Mouse (Mus musculus) 416B (cell line): Measurements from ENCODE around the gene Ikbke.

Source experiments
- DNase-seq: peaks from one replicate; pipeline ENCODE4 v3.0.0; 2011; ENCODE audit warnings: low read depth

The Ikbke gene

DNA sequence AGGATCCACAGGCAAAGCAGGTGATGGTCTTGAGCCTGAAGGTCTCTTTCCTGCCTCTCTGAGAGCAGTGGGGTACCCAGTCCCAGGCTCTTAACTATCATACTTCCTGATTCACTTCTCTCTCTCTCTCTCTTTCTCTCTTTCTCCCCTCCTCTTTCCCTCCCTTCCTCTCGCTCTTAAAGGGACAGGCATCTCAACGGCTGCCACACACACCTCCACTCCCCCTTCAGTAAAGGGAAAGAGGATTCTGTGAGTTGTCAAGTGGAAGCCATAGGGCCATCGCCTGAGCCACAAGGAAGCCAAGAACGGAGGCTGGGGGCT lies at the start of gene Ikbke:
Gene Ikbke, minus strand, starts transcription at position 151 of the 321 bp plus-strand sequence.
- DNase-seq: peak; percentile 29

- DNase-seq: peak; percentile 46
Measured at GRCm38 (mm10) chr1:131329093-131329492, 49.7 kb upstream of the Ikbke start.

- no peak for DNase-seq
Measured at GRCm38 (mm10) chr1:131327167-131327566, 47.8 kb upstream of the Ikbke start.

- DNase-seq: no peak
Measured at GRCm38 (mm10) chr1:131324816-131325463, 45.5 kb upstream of the Ikbke start.

DNA sequence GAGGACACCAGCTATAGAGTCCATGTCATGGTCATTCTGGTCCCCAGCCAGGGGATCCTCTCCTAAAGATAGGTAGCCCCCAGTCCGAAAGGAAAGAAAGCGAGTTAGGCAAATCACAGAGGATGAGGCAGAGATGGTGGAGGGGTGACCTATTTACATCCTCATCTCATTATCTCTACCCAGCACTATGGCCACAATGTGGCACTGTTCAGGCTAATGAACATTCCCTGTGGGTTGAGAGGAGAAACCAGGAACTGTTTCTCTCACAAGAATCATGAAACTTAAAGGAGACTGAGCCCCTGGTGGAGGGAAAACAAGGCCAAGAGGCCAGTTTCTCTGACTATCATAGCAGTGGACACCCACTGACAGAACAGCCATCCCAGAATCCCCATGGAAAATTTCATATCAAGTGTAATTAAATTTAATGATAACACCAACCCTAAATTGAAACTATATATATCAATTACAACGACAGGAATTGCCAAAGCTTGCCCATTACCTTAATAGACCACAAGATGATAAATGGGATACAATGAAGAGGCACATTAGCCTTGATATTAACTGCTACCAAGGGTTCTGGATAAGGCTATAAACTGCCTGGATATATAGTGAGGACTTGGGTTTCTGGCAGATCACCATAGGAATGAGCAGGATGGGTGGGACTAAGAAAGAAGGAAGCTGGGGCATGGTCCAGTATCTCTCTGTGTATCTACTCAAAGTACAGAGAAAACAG lies 40.4 kb upstream of the Ikbke start:
- no peak for DNase-seq

GRCm38 (mm10) chr1:131318397-131318796 lies 39.0 kb upstream of the Ikbke start:
- DNase-seq: peak; percentile 95

GRCm38 (mm10) chr1:131317625-131318024 lies 38.2 kb upstream of the Ikbke start:
- no peak for DNase-seq

GRCm38 (mm10) chr1:131311284-131311683 lies 31.9 kb upstream of the Ikbke start:
- DNase-seq: no peak

DNA sequence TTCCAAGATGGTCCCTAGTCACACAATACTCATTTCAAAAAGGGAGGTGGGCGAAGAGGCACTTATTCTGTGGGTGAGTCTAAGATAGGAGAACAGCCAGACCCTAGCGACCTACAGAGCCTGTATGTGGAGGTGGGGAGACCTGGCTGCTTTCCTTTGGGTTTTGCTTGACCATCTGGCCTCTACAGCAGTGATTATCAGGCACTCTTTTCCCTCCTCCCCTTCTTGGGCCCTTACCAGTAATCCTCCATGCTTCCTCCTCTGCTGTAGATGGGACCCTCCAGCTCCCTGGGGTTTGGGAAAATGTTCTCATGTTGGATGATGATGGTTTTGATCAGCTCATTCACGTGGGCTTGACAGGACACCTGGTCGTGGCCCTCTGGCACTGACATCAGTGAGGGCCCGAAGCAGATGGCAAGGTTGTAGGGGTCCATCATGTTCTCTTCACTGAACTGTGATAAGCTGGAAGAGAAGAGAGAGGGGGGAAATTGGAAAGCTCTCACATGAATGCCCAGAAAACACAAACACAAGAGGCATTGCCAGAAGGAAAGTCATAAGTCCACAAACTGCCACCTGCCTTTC lies 30.9 kb upstream of the Ikbke start:
- DNase-seq: no peak

GRCm38 (mm10) chr1:131300750-131301149 lies 21.3 kb upstream of the Ikbke start:
- DNase-seq: no peak

- no peak for DNase-seq
Measured at GRCm38 (mm10) chr1:131299788-131300187, 20.4 kb upstream of the Ikbke start.

DNA sequence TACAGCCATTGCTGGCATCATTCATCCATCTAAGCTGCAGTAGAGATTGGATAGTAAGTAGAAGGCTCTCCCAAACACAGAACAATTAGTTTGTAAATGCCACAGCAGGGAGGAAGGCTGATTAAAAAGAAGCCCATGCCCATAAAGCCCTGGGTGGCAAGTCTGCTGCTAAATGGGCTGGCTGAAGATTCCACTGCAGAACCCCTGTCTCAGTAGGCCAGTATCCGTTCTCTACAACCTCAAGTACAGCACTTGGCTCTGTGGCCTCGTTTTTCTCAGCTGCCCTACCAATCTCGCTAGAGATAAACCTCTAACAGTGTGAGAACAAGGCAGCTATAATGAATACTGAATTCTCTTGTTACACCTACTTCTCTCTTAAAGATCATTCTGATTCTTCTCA lies 19.8 kb upstream of the Ikbke start:
- DNase-seq: no peak

DNA sequence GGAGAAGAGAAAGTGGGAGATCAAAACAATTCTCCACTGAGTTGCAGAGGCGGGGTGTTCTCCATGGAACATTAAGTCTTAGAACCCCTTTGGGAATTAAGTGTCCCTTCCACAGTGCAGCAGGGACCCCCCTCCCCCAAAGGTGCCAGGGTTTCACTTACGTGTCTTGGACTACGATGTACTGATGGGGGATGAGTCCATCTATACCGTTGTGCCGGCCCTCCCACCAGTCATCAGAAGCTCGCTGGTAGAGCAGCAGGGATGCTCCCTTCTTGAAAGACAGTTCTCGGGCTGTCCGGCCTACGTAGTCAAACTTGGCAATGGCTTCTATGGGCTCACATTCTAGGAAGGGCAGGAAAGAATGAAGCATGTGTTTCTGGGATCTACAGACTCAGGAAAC lies 18.8 kb upstream of the Ikbke start:
- DNase-seq: no peak

DNA sequence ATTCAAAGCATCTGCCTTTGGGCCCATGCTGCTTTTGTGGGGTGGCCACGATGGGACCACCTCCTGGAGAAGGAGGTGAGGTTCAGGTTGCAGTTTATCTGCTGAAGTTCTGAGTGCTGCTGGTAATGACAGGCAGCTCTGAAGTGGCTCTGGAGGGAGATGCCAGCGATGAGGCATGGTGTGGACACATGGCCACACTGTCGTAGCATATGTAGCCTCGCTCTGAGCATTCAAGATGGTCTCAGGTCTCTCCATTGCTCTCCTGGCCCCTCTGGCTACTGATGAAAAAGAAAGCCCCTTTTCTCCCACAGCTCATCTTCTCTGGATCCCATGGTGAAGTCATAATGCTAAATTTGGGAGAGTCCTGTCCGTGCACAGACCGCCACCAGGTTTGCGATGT lies 17.3 kb upstream of the Ikbke start:
- DNase-seq: no peak

DNA sequence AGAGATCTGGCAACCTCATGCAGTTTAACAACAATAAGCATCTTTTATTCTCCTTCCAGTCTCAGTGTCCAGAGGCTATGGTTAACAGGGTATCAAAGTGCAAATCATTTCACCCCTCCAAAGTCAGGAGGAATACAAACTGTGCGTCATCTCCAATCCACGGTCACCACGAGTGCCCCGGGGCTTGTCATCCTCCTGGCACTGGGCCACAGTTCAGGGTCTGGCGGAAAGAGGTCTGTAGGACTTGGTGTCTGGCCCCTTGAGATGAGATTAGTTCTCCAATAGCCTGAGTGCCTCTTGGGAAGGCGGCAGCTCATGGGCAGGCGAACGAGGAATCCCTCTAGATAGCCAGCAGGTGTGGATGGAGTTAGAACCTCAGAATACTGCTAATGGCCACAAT lies 15.8 kb upstream of the Ikbke start:
- DNase-seq: no peak

- no peak for DNase-seq
Measured at GRCm38 (mm10) chr1:131293922-131294250, 14.5 kb upstream of the Ikbke start.

- DNase-seq: peak; percentile 24
Measured at GRCm38 (mm10) chr1:131293221-131293921, 14.0 kb upstream of the Ikbke start.

DNA sequence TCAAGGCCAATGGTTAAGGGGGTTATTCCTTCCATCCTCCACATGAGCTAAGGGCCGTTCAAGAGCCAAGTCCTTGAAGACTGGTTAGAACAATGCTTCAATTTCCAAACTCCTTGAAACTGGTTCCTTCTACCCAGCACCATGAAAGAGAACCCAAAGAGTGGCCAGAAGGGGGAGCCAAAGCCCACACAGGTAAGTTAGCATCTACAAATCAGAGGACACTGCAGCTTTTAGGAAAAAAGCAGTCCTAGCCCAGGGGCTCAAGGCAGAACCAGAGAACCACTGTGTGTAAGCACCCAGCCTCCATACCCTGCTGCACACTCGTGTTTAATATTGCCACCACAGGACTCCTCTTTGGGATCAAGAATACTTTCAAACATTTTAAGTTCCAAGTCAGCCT lies 11.2 kb upstream of the Ikbke start:
- DNase-seq: peak; percentile 76

- no peak for DNase-seq
Measured at GRCm38 (mm10) chr1:131288938-131289337, 9.5 kb upstream of the Ikbke start.

DNA sequence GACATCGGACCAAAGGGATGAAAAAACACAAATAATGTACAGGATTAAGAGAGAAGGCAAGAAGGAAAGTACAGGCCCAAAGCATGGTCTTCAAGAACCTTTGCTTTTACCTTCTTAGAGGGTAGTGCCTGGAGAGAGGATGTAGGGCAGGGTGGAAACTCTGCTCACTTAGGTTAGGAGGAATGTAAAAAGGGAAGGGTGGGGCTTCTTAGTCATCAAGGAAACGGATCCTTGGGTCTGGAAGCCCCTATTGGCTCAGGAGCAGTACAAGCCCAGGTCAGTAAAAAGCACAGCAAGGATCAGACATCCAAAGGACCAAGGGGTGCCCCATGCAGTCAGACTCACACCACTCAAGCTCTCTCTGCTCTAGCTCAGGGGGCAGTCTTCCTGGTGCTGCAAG lies 7.9 kb upstream of the Ikbke start:
- no peak for DNase-seq

DNA sequence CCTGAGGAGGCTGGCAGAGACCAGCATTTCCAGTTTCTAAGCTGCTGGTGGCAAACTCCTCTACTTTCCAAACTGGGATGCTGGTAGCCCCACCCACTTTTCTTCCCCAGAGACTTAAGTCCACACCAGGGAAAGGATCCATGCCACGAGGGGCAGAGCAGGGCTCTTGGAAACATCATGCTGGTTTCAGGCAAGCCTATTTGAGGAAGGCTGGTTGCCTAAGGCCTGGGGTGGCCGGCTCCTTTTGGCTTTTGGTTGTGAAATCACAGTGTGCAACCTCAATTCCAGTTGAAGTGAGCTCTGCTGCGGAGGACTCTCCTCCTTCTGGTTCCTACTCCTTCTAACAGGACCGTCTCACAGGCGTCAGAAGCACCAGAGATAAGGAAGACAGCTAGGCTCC lies 7.4 kb upstream of the Ikbke start:
- DNase-seq: peak; percentile 35

- DNase-seq: no peak
Measured at GRCm38 (mm10) chr1:131284616-131285015, 5.2 kb upstream of the Ikbke start.

- DNase-seq: no peak
Measured at GRCm38 (mm10) chr1:131284167-131284566, 4.8 kb upstream of the Ikbke start.
